Mouse (Mus musculus) thymus, postnatal 14 days (tissue): ENCODE measurements around the gene Camk2d.

Experiments used
- DNase-seq: peaks from one replicate; pipeline ENCODE4 v3.0.0; 2021

The Camk2d gene

DNA sequence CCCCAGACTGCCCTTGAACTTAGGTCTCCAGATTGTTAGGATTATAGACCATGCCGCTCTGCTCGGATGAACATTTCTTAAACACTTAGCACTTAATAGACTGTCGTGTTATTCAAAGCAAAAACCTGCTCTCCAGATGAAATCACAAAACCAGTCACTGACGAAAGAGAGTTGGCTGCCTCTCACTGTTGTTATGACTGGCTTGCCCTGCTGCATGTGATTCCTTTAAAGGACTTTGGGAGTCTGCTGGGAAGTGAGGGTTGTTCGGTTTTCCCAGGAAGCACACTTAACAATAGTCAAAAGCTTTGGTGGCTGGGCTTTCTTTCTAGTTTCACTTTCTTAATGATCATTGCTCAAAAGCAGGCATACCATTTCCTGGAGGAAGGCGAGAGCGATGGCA is 97.2 kb downstream of the Camk2d start:
- DNase-seq = no peak

DNA sequence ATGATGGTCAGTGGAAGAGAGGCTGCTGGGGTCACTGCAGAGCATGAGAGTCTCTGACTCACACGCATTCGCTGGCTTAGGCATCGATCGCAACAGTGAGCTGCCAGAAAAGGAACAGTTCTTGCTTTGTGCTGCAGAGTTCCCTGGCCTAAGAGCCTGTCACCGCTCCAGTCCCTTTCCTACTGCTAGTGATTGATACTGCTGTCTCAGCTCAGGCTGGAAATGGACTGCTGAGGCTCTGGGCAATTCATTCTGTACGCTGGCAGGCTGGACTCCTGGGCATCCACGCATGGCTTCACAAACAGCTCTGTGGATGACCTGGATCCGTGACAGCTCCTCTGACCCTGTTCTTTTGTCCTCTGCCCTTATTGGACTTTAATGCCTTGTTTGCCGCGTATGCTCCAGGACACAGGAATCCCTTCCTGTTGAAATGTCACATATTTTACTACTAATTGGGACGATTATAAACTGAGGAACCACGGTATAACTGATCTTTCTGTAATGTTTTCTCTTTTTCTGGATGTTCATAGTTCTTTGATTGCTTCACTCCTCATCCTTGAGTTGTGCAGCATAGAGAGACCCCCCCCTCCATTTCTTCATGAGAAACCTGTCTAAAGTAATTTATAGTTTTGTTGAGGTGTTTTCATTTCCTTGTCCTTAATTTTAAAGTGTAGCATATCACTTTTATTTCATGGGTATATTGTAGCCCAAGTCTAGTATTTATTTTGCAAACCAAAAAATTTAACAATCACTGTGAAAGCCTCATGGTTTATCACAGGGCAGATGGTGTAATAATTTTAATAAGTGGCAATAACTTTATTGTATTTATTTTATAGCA is 99.6 kb downstream of the Camk2d start:
- no peak for DNase-seq

DNA sequence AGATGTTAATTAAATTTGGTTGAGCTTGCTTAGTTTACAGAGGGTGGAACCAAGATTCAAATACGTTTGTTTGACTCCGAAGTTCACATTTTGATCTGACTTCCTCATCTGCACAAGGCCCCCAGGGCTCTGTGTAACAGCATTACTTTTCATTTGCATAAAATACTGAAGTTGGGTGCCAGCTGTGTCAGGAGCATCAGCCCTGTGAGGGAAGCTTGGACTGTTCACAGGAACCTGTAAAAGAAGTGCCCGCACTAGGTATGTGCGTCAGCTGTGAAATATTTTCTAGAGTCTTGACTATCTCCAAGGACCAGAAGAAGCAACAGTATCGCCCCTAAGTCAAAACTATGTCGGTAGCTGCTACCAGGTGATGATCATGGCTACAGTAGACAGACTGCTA is 100.5 kb downstream of the Camk2d start:
- DNase-seq = peak; percentile 56

DNA sequence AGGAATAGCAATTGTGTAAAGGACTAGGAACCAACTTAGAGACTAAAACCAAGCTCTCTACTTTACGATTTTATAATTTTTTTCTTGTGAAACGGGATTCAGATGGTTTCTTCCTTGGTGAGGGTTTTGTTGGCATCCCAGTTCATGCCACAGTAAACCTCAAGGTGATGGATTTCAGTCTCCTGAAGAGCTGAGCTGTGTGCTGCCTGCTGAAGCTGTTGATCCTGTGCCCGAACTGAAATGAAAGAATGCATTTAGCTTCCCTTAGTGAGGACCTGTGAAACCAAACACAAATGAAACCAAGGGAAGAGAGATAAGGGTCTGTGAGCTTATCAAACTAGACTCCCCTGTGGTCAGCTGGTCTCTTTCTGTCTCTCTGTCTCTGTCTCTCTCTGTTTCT is 103.6 kb downstream of the Camk2d start:
- no peak for DNase-seq

DNA sequence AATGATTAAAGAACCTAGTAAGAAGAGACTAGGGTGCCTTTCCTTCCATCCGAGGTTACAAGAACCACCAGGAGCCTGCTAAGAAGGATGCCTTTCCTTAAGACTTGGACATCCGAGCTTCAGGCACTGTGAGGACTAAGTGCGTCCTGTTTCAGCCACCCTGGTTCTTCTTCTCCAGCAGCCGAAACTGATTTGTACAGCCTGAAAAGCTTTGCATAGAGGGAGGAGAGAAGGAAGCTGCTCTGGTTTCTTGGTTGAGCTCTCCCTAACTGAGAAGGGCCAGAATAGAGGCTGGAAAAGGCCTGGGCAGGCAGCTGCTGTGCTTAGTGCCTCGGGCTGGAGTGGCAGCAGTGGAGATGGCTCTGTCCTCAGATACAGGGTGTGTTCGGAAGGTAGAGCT is 105.0 kb downstream of the Camk2d start:
- DNase-seq = no peak

DNA sequence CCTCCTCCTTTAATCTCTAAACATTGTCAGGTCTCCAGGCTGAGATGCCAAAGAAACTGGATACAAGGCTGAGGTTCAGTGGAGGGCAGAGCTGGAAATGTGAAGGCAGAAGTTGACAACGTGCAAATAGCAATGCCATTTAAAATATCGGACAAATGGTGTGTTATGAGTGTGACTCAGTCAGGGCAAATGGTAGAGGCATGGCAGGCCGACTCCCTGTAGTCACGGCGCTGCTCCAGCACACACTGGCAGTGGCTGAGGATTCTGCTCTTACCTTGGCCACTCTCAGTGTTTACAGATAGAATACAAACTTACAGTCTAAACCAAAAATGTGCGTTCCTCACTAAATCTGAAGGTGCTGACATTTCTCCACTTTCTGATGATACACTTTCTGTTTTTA is 105.5 kb downstream of the Camk2d start:
- no peak for DNase-seq

DNA sequence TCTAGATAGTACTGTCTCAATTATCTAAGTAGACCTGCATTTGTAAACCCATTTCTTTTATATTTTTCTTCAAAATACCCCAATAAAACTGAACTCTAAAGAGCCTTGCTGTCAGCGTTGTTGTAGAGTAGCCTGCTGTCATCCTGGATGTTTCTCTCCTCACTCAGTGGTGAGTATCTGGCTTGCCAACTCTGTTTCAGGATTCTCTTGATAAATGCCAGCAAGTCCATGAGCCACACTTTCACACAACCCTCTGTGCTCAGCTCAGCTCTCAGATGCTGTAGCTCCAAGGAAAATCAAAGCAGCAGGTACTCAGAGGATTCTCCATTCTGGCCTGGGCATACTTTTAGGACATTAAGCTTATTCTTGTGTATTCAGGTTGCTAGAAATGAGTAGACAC is 109.4 kb downstream of the Camk2d start:
- no peak for DNase-seq

DNA sequence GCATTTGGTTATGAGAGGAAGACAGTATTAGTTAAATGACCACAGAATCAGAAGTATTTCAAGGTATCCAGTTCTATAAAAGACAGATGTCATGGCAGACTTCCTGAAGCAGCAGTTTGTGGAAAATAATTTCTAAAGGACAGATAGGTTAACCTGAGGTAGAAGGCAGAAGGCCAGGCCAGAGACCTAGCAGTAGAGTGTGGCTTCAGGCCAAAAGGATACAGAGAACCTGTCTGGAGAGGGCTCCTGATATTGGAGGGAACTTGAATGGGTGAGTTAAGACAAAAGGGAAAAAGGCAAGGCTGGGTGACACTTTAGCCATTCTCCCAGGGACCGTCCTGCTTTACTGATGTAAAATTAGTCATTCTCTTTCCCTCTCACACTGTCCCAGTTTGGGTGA is 118.2 kb downstream of the Camk2d start:
- no peak for DNase-seq

DNA sequence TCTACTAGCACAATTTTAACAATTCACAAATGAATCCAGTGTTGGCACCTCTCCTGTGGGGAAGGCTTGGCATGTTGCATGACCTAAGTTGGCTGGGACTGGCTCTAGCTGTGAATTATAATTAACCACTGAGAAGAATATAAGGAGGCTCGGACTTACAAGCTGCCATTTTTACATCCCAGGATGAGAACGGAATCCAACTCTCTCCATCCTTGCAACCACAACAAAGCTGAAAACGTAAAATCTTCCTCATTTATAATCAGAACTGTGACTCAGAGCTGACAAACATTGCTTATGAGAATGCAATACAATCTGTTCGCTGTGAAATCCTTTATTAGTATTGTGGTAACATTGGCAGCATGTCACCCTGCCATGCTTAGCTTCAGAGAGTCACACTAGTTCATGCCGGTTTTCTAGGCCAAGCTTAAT is 126.9 kb downstream of the Camk2d start:
- no peak for DNase-seq

DNA sequence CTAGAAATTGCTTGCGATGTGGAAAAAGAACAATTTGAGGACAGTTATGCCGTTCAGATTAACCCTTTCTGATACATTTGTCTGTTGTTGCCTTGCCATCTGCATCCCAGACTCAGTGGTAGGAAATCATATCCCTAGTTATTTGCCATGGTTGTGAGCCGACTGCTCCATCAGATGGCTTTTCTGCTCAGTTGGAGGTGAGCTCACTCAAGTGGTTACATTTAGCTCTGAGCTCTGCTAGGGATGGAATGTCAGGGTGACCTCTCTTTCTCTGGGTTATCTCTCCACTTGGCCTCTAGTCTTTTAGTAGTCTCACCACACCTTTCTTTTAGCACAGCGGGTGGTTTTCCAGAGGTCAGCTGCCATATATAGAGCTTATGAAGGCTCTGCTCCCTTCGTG is 127.4 kb downstream of the Camk2d start:
- no peak for DNase-seq

DNA sequence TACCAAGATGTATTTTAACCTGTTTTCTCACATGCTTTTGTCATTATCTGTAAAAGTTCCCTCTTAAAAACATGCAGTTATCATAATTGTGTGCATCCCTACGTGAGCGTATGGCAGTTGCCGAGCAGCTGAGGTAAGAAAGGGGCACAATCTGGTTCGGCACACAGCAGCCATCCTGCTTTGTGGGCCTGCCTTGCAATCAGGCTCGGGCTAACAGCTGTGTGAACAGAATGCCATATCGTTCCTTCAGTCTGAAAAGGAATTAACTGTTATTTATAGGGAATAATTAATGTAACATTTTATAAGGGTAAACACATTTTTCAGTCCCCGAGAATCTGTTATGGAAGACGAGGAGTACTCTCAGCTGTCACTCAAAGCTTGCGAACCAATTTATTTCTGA is 129.5 kb downstream of the Camk2d start:
- DNase-seq = no peak

DNA sequence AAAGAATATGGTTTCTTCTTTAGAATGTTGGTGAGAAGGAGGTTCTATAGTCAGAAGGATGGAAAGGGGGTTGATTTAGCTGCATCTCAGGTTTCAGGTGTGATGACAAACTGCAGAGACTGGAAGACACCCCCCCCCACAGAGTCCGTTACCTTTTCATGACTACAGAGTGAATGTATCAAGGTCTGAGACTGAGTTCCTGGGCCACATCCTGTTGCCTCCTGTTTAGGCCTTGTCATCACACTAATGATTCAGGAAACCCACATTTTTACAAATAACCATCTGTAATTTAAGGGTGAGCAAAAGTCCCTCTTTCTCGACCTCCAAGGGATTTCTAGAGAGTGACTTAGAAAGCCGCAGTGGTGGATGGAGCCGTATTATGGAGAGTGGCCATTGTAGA is 131.3 kb downstream of the Camk2d start:
- DNase-seq = no peak

DNA sequence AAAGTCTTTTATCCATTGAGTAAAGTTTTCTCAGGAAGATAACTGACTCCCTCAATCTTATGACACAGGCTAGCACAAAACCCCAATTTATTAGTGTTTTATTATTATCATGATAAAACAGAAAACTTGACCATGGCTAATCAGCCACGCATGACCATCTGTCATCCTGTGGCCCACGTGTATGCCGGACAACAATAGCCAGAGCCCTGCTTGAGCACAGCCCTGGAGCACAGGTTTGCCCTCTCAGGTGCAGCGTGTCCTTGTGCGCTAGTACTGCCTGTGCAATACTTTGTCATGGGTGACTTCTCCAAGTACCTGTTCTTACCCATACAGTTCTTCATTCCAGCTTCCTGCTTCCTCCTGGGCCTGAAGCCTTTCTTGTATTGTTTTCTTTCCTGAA is 134.3 kb downstream of the Camk2d start:
- no peak for DNase-seq

DNA sequence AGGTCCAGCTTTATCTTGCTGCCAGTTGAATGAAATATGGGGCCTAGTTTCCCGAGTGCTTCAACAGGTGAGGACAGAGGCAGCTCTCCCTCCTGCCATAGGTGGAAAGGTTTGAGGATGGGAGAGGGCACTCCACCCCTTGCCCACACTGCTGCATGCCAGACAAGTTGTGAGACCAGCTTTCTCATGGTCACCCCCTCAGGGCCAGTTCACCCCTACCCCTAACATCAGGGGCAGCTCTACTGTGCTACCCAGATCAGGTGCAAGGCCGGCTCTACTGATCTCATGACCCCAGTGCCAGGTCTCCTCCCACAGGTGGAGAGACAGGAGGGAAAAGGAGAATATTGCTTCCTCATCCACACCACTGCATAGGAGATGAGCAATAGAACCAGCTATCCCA is 136.2 kb downstream of the Camk2d start:
- DNase-seq = no peak

DNA sequence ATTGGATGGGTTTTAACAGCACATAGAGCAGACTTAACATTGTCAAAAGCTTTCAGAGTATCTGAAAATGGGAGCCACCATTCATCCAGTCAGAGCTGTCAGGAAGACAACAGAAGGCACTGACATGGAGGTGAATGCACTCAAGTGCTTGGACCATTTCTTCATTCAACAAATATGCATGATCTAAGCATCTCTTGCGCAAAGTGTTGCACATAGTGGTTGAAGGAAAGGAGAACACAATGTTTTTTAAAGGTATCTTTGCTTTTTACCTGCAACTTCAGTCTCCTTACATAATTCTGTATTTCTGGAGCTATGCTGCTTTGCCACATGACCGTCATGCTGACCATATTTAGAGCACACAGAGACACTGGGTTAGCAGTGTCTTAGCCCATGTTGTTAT is 138.4 kb downstream of the Camk2d start:
- no peak for DNase-seq

DNA sequence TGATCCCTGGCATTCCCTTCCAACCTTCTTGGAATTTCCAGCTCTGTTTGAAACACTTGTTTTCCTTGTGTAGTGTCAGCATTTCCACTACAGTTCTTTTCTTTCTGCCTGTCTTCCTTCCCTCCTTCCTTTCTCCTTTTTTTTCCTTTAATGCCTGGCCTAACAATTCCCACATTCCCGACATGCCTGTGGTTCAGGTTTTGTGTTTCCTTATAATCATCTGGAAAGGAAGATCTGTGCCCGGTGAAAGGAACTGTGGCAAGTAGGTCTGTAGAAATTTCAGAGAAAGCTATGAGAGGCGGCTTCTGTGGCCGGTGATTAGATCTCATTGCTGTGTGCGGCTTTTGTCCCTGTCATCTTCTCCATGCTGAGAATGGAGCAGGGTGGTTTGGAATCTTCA is 139.1 kb downstream of the Camk2d start:
- DNase-seq = no peak

DNA sequence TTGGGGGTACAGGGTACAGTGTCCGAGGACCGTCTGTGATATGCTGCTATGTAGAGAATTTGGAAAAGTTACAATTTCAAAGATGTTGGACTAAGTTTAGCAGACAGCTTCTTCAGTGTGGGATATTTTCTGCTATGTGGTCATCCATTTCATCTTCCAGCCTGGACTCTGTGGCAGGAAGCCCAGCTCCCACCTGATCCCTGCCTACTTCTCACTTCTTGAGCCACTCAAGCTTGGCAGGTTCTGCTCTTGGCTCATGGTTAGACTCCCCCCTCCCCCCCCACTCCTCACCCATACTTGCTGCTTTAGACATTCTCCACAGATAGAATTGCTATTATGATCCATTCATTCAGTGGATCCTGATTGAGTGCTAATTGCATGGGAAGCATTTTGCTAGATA is 141.0 kb downstream of the Camk2d start:
- no peak for DNase-seq

DNA sequence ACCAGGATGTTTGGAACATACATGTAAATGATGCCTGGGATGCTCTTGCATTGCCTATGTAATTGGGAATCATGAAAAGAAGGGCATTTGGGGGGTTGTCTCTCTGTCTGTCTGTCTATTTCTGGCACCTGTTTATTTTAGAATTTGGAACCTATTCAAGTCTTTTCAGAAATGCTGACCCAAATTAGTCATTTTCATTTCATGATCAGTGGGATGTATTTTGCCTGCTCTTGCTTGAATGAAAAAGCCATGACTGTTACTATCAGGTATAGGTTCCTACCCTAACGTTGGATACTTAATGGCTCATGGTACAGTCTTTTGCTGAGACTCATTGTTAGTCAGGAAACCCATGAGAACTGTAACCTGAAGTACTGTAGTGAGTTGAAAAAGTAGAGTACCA is 144.0 kb downstream of the Camk2d start:
- DNase-seq = no peak

DNA sequence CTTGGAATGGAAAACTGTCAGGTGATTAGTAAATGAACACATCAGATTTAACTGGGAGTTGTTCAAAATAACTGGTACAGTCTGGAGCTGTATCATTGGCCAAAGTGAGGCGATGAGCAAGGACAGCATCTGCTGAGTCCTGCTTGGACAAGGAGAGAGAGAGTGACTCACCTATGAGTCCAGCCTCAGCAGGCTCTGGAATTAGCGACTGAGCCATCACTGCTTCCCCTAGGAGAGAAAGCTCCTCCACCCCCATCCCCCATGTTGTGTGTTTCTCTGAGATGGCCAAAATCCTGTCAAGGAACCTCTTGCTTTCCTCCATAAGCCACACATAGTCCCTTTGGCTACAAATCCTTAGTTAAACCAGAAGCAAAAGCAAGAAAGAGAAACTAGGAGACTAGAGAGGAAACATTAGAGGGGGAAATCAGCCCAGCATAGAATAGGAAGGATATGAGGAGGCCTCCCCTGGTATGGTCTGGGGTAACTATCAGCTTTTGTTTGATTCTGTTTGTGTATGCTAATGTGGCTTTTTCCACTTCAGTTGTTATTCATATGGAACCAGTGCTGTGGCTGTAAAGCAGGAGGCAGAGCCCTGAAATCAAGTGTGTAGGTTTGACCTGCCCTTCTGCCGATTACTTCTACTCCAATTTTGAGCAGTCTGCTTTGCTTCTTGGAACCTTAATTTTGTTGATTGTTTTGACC is 148.5 kb downstream of the Camk2d start:
- no peak for DNase-seq

DNA sequence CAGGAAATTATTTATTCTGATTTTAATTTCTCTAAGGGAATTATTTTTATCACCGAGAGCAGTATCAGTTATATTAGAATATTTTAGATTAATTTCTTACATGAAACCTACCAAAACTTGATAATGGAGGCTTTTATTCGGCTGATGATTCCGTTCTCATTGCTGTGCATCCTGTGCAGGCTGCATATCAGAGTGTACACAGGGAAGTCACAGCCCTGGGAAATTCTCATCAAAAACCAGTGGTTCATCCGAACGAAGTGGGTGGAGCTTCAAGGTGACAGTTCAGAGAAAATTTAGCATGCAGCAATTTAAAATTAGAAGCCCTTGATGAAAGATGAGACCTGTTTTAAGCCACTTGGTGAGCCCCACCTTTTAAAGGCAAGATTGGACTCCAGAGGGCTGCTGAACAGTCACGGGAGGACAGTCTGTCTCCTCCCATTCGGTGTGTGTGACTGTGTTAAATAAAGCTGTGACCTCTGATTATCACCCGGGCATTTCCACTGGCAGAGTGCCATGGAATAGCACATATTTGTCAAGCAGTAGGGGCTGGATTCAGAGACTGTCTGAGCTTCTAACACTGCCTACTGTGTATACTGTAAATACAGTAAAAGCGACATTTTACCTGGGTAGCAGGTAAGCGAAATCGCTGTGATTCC is 150.2 kb downstream of the Camk2d start:
- DNase-seq = no peak

DNA sequence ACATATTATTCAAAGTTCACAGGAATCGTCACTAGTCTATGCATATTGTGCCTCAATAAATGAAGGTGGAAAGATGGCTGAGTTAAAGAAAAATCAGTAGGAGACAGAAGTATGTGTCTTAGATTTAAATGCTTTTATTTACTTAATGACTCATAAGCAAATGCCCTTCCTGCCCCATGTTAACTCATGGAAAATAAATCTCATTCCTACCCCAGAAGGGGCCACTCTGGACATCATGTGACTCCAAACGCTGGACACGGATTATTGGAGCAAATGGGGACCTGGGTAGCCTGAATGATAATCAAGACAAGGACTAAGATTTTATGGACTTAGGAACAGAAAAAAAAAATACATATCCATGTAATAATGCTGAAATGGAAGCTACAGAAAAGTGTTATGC is 151.5 kb downstream of the Camk2d start:
- DNase-seq = no peak

DNA sequence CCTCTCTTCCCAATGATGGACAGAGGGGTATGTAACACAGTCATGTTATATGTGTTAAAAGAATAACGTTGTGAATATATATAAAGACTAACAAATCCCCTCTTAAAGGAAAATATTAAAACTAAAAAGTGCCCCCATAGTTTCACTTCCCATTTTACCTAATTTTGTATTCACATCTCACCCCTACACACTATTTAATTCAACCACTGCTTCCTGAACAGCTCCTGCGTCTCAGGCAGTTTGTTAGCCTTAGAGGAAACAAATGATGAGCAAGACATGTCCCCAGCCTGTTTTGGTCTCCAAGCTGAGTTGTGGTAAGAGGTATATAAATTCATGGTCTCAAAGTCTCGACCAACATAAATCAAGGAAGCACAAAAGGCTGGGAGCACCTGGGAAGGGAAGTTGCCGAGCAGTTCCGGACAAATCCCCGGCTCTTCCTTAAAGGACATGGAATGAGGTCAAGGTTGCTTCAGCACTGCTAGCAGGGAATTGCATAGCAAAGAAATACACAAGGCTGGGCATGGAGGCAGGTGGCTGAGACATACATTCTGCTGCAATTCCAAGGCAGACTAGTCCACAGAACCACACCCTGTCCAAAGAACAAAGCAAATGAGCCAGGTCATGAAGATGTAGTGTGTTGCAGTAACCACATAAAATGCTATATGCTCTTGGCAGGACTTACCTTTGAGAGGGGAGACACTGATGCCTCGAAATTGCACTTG is 155.4 kb downstream of the Camk2d start:
- no peak for DNase-seq

DNA sequence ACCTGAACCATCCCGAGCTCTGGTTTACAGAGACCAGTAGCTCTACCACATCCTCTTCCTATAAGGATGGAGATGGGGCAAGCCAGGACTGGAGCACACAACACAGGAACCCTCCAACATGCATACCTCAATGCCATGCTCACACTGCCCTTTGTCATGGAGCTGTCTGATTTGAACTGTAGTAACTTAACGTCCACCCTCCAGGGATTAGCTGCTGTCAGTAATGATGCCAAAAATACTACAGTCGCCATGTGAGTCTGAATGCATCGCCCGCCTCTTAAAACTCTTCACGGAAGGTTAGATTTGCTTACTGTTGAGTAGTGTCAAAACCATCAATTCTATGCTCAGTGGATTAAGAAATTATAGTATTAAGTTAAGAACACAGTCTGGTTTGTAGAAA is 156.9 kb downstream of the Camk2d start:
- DNase-seq = no peak
